Mouse (Mus musculus) thymus, adult 2 months (tissue): ENCODE measurements at regions not wholly inside any gene's neighbourhood (a gene's known extent, or its start where the extent isn't known, plus 50 kb on each side); places are given as distances from the start of the nearest gene placed in this dataset.

Source experiments
- DNase-seq: peaks from one replicate; pipeline ENCODE4 v3.0.0; 2021
- H3K27ac ChIP-seq: fragments of 200-500 bp; 2 replicates; pipeline ENCODE4 v1.5.1; 2012; ENCODE audit warnings: low read length, control low read depth; ENCODE audit not compliant: control insufficient read depth, insufficient read depth
- H3K27me3 ChIP-seq: fragments of 200-500 bp; 2 replicates; pipeline ENCODE4 v1.6.1; 2012; ENCODE audit warnings: mild to moderate bottlenecking, low read length, moderate library complexity, mixed read lengths; ENCODE audit not compliant: control insufficient read depth, insufficient read depth
- H3K36me3 ChIP-seq: fragments of 200-500 bp; 2 replicates; pipeline ENCODE4 v1.6.1; 2012; ENCODE audit warnings: mild to moderate bottlenecking, low read length, moderate library complexity; ENCODE audit not compliant: control insufficient read depth, insufficient read depth
- H3K4me1 ChIP-seq: fragments of 200-500 bp; replicated peaks from 2 replicates; pipeline ENCODE4 v1.6.1; 2012; ENCODE audit warnings: low read length; ENCODE audit not compliant: control insufficient read depth, insufficient read depth
- H3K4me3 ChIP-seq: fragments of 200-500 bp; 2 replicates; pipeline ENCODE4 v1.5.1; 2012; ENCODE audit warnings: mild to moderate bottlenecking, low read length, control low read depth, moderate library complexity; ENCODE audit not compliant: control insufficient read depth, insufficient read depth
- CTCF ChIP-seq: fragments of 200-500 bp; IDR thresholded peaks from 2 replicates; pipeline ENCODE4 v1.5.1; 2012; ENCODE audit warnings: mild to moderate bottlenecking, control low read depth, low read length, moderate library complexity, borderline replicate concordance; ENCODE audit not compliant: control insufficient read depth, poor library complexity, insufficient read depth; ENCODE audit errors: extremely low read depth
- POLR2A ChIP-seq: fragments of 200-500 bp; IDR thresholded peaks from 2 replicates; pipeline ENCODE4 v1.6.1; 2012; ENCODE audit warnings: mild to moderate bottlenecking, low read length, control low read depth, moderate library complexity; ENCODE audit not compliant: control insufficient read depth, poor library complexity, insufficient read depth; ENCODE audit errors: extremely low read depth
- WGBS: fragments of 180-500 bp; shearing (Covaris S2); methylation state at CpG from one replicate; pipeline ENCODE4 v1.1.7; 2018; 5-methylcytosine and 5-hydroxymethylcytosine counted together

GRCm38 (mm10) chr17:67514387-67515241 is 117.9 kb downstream of the Lrrc30 start:
- DNase-seq: no peak
- WGBS: 89% methylated on average over 9 of the region's 9 CpGs
- H3K27ac ChIP-seq: no peak overlapping the region
- no peaks in the 10 kb centered on the region for H3K27me3 ChIP-seq
- TF ChIP-seq CTCF: no peak
- TF ChIP-seq POLR2A: no peak
- H3K36me3 ChIP-seq: no peaks in the 10 kb centered on the region
- H3K4me1 ChIP-seq: no peaks in the 10 kb centered on the region
- H3K4me3 ChIP-seq: no peak overlapping the region

- Histone ChIP-seq H3K27ac (no peak overlapping the region), H3K36me3 (no peaks in the 10 kb centered on the region), H3K27me3 (no peaks in the 10 kb centered on the region), H3K4me1 (no peaks in the 10 kb centered on the region), H3K4me3 (no peak overlapping the region)
- WGBS: 41% methylated on average over 6 of the region's 6 CpGs
- TF ChIP-seq CTCF (no peak), POLR2A (no peak)
- no peak for DNase-seq
These were observed 119.6 kb downstream of the Lrrc30 start for GRCm38 (mm10) chr17:67512699-67513450.

GRCm38 (mm10) chr17:67512008-67512407 is 120.5 kb downstream of the Lrrc30 start:
- no peaks in the 10 kb centered on the region for H3K4me1 ChIP-seq
- WGBS: 54% methylated on average over 6 of the region's 6 CpGs
- H3K4me3 ChIP-seq: no peak overlapping the region
- TF ChIP-seq POLR2A (no peak), CTCF (no peak)
- DNase-seq: no peak
- no peak overlapping the region for H3K27ac ChIP-seq
- H3K36me3 ChIP-seq: no peaks in the 10 kb centered on the region
- no peaks in the 10 kb centered on the region for H3K27me3 ChIP-seq

- Histone ChIP-seq H3K4me3 (no peak overlapping the region), H3K27me3 (no peaks in the 10 kb centered on the region), H3K36me3 (no peaks in the 10 kb centered on the region), H3K4me1 (no peaks in the 10 kb centered on the region; the same call in 1 of the 2 replicates), H3K27ac (no peak overlapping the region)
- 95% methylated on average over 9 of the region's 9 CpGs for WGBS
- no peak for DNase-seq
- TF ChIP-seq CTCF (no peak), POLR2A (no peak)
These were observed 122.6 kb downstream of the Lrrc30 start for GRCm38 (mm10) chr17:67509921-67510320.

- no peak for TF ChIP-seq CTCF
- TF ChIP-seq POLR2A: no peak
- no peaks in the 10 kb centered on the region; the same call in 1 of the 2 replicates for H3K4me1 ChIP-seq
- H3K36me3 ChIP-seq: no peaks in the 10 kb centered on the region
- WGBS: 98% methylated on average over 6 of the region's 6 CpGs
- H3K27me3 ChIP-seq: no peaks in the 10 kb centered on the region
- H3K27ac ChIP-seq: no peak overlapping the region
- H3K4me3 ChIP-seq: no peak overlapping the region
- no peak for DNase-seq
These were observed 123.4 kb downstream of the Lrrc30 start for GRCm38 (mm10) chr17:67509091-67509618.

- Histone ChIP-seq H3K4me1 (no peaks in the 10 kb centered on the region; the same call in 1 of the 2 replicates), H3K27ac (no peak overlapping the region), H3K27me3 (no peaks in the 10 kb centered on the region), H3K36me3 (no peaks in the 10 kb centered on the region), H3K4me3 (no peak overlapping the region)
- WGBS: 78% methylated on average over 2 of the region's 2 CpGs
- no peak for TF ChIP-seq CTCF
- TF ChIP-seq POLR2A: no peak
- no peak for DNase-seq
These were observed 124.2 kb downstream of the Lrrc30 start for GRCm38 (mm10) chr17:67508353-67508752.
